Mouse (Mus musculus) frontal cortex, adult (tissue): ENCODE results near the gene Prf1.

Source experiments
- ATAC-seq: cut with Nextera tagmentation; 2 replicates; pipeline ENCODE4 v1.9.2; 2017; ENCODE audit warnings: mild to moderate bottlenecking, moderate library complexity, mixed read lengths; ENCODE audit not compliant: low TSS enrichment

Gene Prf1

GRCm38 (mm10) chr10:61286246-61286645 is 11.4 kb upstream of the Prf1 start:
- ATAC-seq = no peak

GRCm38 (mm10) chr10:61290016-61290415 is 7.6 kb upstream of the Prf1 start:
- ATAC-seq = no peak

GRCm38 (mm10) chr10:61290479-61290878 is 7.2 kb upstream of the Prf1 start:
- no peak for ATAC-seq

GRCm38 (mm10) chr10:61294242-61294641 is 3.4 kb upstream of the Prf1 start:
- ATAC-seq = peak; percentile 70

- no peak for ATAC-seq
Measured at GRCm38 (mm10) chr10:61296713-61297445, 754 bp upstream of the Prf1 start.

GRCm38 (mm10) chr10:61300996-61301395 is 3.4 kb downstream of the Prf1 start:
- ATAC-seq = no peak

- ATAC-seq = no peak
Measured at GRCm38 (mm10) chr10:61304046-61304445, 6.4 kb downstream of the Prf1 start.

GRCm38 (mm10) chr10:61305928-61306590 is 8.4 kb downstream of the Prf1 start:
- no peak for ATAC-seq

- ATAC-seq = no peak
Measured at GRCm38 (mm10) chr10:61308706-61309320, 11.2 kb downstream of the Prf1 start.

GRCm38 (mm10) chr10:61312159-61312558 is 14.5 kb downstream of the Prf1 start:
- ATAC-seq = no peak

GRCm38 (mm10) chr10:61312754-61313153 is 15.1 kb downstream of the Prf1 start:
- ATAC-seq = no peak

GRCm38 (mm10) chr10:61313750-61314149 is 16.1 kb downstream of the Prf1 start:
- no peak for ATAC-seq

- ATAC-seq = no peak
Measured at GRCm38 (mm10) chr10:61315324-61315880, 17.8 kb downstream of the Prf1 start.

- ATAC-seq = no peak
Measured at GRCm38 (mm10) chr10:61318527-61318926, 20.9 kb downstream of the Prf1 start.

GRCm38 (mm10) chr10:61324717-61325116 is 27.1 kb downstream of the Prf1 start:
- no peak for ATAC-seq

- ATAC-seq = no peak
Measured at GRCm38 (mm10) chr10:61325782-61326328, 28.2 kb downstream of the Prf1 start.

GRCm38 (mm10) chr10:61327545-61327944 is 29.9 kb downstream of the Prf1 start:
- no peak for ATAC-seq

GRCm38 (mm10) chr10:61328927-61329326 is 31.3 kb downstream of the Prf1 start:
- ATAC-seq = no peak

- peak; percentile 100 for ATAC-seq
Measured at GRCm38 (mm10) chr10:61331046-61331445, 33.4 kb downstream of the Prf1 start.

GRCm38 (mm10) chr10:61334545-61334944 is 36.9 kb downstream of the Prf1 start:
- no peak for ATAC-seq

- ATAC-seq = peak; percentile 45; the same call in 1 of the 2 replicates
Measured at GRCm38 (mm10) chr10:61336137-61336536, 38.5 kb downstream of the Prf1 start.

GRCm38 (mm10) chr10:61336592-61336991 is 39.0 kb downstream of the Prf1 start:
- ATAC-seq = no peak
